In the genomic region with DNA sequence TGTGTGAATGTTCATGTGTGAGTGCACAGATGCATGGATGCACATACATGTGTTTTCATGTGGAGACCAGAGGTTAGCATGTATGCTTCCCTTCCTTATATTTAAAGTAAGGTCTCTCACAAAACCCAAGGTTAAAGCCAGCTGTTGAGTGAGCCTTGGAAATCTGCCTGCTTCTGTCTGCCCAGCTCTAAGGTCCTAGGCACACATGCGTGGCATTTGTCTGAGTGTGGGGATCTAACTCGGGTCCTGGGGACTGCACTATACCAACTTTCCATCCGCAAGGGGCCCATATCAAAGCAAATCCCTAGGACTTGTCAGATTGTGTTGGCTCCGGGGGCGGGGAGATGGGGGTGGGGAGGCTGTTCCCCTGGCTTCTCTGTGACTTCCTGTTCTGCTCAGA, we compare ENCODE assay signal across 12 mouse cellular contexts.
DNase-seq lines count a peak whose midpoint lies in the region; TF ChIP-seq lines count a peak whose summit lies in the region.
"Had no signal": no experiment of that assay in that cellular context is flagged by ENCODE, and none has a peak within 500 bp of the region (broad histone marks: within the 10 kb centered on the region; RNA-seq: fewer than 3 reads in every experiment).

No protein-coding gene starts in this region.

- no peak for TF ChIP-seq RAD21 in CH12.LX (IDR thresholded peaks at IDR 0.05; ENCODE audit: low read depth, low read length)

- in situ Hi-C loops in CH12.LX (cut with MboI; ENCODE audit: low pct_ligation_motif_present, low pct_unique_long_range_greater_than_20kb, low sequenced_read_pairs), result loop anchor here (5.0 to 10.0 kb wide), 3 partner anchors 97 to 437 kb away; a partner anchor contains a TSS

- peak overlapping the region in 1 of 3 experiments; percentile 34 for H3K4me3 ChIP-seq in CH12.LX (replicated peaks in 1 of 3; ENCODE audit: low read depth in 2 of 3, low read length in 2 of 3, poor library complexity in 1 of 3)
- H3K4me3 ChIP-seq: embryonic facial prominence, embryonic 10.5 days; forebrain, embryonic 13.5 days; heart, embryonic 12.5 days; hindbrain, embryonic 15.5 days had no signal

- H3K9me3 ChIP-seq in CH12.LX (replicated peaks; ENCODE audit: low read length), result no peaks in the 10 kb centered on the region
- H3K9me3 ChIP-seq: embryonic facial prominence, embryonic 10.5 days; forebrain, embryonic 13.5 days; heart, embryonic 12.5 days; hindbrain, embryonic 15.5 days had no signal

- peaks cover 41 to 43% of the 10 kb centered on the region in 2 experiments for H3K36me3 ChIP-seq in CH12.LX (replicated peaks in 1 of 2; ENCODE audit: control insufficient read depth in 1 of 2, insufficient read depth in 1 of 2, low read length in 1 of 2)
- H3K36me3 ChIP-seq: embryonic facial prominence, embryonic 10.5 days; heart, embryonic 12.5 days; hindbrain, embryonic 15.5 days had no signal

- peaks cover 7 to 41% of the 10 kb centered on the region in 2 experiments; a peak in 3 of 4 replicates for H3K4me1 ChIP-seq in CH12.LX (ENCODE audit: control insufficient read depth in 1 of 2, insufficient read depth in 2 of 2)

- dilution Hi-C loops in CH12.LX (cut with MboI; ENCODE audit: extremely low pct_ligation_motif_present, extremely low pct_unique_long_range_greater_than_20kb, low sequenced_read_pairs), result no loop called here

- H3K9ac ChIP-seq in CH12.LX (ENCODE audit: insufficient read depth, low read depth), result no peak overlapping the region
- H3K9ac ChIP-seq: forebrain, embryonic 13.5 days; forebrain, postnatal 0 days; heart, embryonic 12.5 days; hindbrain, embryonic 15.5 days had no signal

- TF ChIP-seq CTCF in CH12.LX (conservative IDR thresholded peaks at IDR 0.05 in 1 of 2, IDR thresholded peaks at IDR 0.05 in 1 of 2; ENCODE audit: low read depth in 2 of 2, low read length in 2 of 2), result no peak

- H3K27ac ChIP-seq in CH12.LX (ENCODE audit: insufficient read depth, low read depth), result no peak overlapping the region
- H3K27ac ChIP-seq: embryonic facial prominence, embryonic 10.5 days; forebrain, embryonic 13.5 days; hindbrain, embryonic 15.5 days had no signal

- no peaks in the 10 kb centered on the region for H3K27me3 ChIP-seq in CH12.LX (replicated peaks)
- H3K27me3 ChIP-seq: forebrain, embryonic 13.5 days had no signal

- DNase-seq in heart, adult 11 months, result peak; percentile 85
- no peak for DNase-seq in heart, postnatal 4 days
- peak; percentile 27 for DNase-seq in thymus, postnatal 14 days
- no peak for DNase-seq in thymus, postnatal 0 days (ENCODE audit: low spot score)
- peak; percentile 40 for DNase-seq in CH12.LX (ENCODE audit: extremely low read depth)
- peak; percentile 12 for DNase-seq in induced T-regulatory cell, adult 2 months (ENCODE audit: low read depth)
- no peak for DNase-seq in left cerebral cortex, postnatal 25 days (ENCODE audit: low spot score in 2 of 2)

- H3K4me2 ChIP-seq in CH12.LX (ENCODE audit: insufficient read depth, low read depth, poor library complexity, severe bottlenecking), result no peak overlapping the region
- H3K4me2 ChIP-seq: forebrain, embryonic 13.5 days; heart, embryonic 12.5 days; hindbrain, embryonic 15.5 days had no signal

- H3K79me2 ChIP-seq in CH12.LX (replicated peaks; ENCODE audit: control insufficient read depth, extremely low read depth, insufficient read depth, poor library complexity, severe bottlenecking), result no peaks in the 10 kb centered on the region

- TF ChIP-seq EP300 in CH12.LX (IDR thresholded peaks at IDR 0.05; ENCODE audit: low read length), result no peak

- no peak for TF ChIP-seq POLR2A in CH12.LX (IDR thresholded peaks at IDR 0.05; ENCODE audit: low read depth, low read length)

- intact Hi-C loops in left cerebral cortex, postnatal 25 days (cut with DNase I), result loop anchor here (5.0 to 10.0 kb wide), 3 partner anchors 80 to 497 kb away; no protein-coding TSS in a partner anchor

TF ChIP-seq in CH12.LX, 34 proteins besides CTCF, POLR2A, EP300 and RAD21:
- TF ChIP-seq TCF12 (IDR thresholded peaks at IDR 0.05; ENCODE audit: low read depth, low read length) (no peak), MEF2A (IDR thresholded peaks at IDR 0.05; ENCODE audit: borderline replicate concordance, low read depth, low read length) (no peak), ZC3H11A (IDR thresholded peaks at IDR 0.05; ENCODE audit: low read depth, low read length) (no peak), ZMIZ1 (IDR thresholded peaks at IDR 0.05; ENCODE audit: low read depth, low read length) (no peak), SIN3A (IDR thresholded peaks at IDR 0.05; ENCODE audit: low read length) (no peak), JUN (IDR thresholded peaks at IDR 0.05; ENCODE audit: insufficient read depth, low read depth, low read length) (no peak), MAFK (IDR thresholded peaks at IDR 0.05; ENCODE audit: insufficient replicate concordance, low read length) (no peak), KAT2A (IDR thresholded peaks at IDR 0.05; ENCODE audit: insufficient replicate concordance, low read length) (no peak)

Comparison
In these comparisons a context has a peak if more than half of its experiments do, and no peak if none do; other contexts are left out.
1. DNase-seq: peak in heart, adult 11 months (single experiment), thymus, postnatal 14 days (single experiment), CH12.LX (single experiment) and induced T-regulatory cell, adult 2 months (single experiment); none in heart, postnatal 4 days (single experiment), thymus, postnatal 0 days (single experiment) and left cerebral cortex, postnatal 25 days (0 of 2).